Mouse (Mus musculus): Measurements from ENCODE around the gene Gm29797. TPM values are rescaled to one million over a fixed set of nuclear protein-coding genes. Genes with fewer than 3 reads are reported as not detected.

Gene Gm29797
- total RNA-seq, 2 experiments from 2014 or later = 1.1 to 1.6 TPM

DNA sequence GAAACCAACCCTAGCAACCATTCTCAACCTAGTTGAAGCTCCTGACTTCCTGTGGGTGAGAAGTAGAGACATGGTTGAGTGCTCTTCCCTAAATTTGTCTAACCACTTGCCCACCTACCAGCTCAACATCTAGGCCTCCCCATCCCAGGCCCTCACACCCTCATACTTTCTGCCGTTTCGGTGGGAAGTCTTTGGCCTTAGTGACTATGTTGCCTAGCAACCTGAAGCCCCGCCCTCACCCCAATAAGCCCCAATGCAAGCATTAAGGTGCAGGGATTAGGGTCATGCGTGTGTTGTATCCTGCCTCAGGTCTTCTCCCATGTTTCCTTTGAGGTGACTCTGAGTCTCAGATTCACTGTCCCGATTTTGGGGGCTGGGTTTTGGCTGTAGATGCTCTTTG is 41.4 kb downstream of the Gm29797 start, which contains the start of gene Lkaaear1:
Gene Lkaaear1, minus strand, starts transcription at position 202 of the 400 bp plus-strand sequence.
- DNase-seq = no peak

DNA sequence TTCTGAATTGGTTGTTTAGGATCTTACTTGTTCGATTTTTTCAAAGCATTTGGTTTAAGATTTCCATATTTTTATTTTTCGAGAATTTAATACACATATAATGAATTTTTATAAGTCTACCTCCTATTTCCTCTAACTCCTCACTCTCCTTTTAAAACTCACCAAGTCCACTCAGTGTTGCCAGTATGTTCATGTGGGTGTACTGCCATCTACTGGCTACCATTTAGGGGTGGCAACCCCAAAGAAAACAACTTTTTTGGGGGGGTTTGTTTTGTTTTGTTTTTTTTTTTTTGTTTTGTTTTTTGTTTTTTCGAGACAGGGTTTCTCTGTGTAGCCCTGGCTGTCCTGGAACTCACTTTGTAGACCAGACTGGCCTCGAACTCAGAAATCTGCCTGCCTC is 49.8 kb downstream of the Gm29797 start:
- DNase-seq = no peak

Other genes starting within 250 kb of the Gm29797 start
- gene Zbtb46, start 197.6 kb upstream of the Gm29797 start, total RNA-seq (2021) = 1 to 10 TPM; 5.8 to 6.2 TPM
- not detected for gene Abhd16b, start 163.8 kb upstream of the Gm29797 start, total RNA-seq (2021)
- 10 to 100 TPM; 77.7 to 87.1 TPM for gene Tpd52l2, start 159.9 kb upstream of the Gm29797 start, total RNA-seq (2021)
- gene Dnajc5, start 136.5 kb upstream of the Gm29797 start, total RNA-seq (2021) = 100 to 1,000 TPM; 252 to 275 TPM
- gene Uckl1, start 72.1 kb upstream of the Gm29797 start, total RNA-seq (2021) = 10 to 100 TPM; 59.6 to 60.7 TPM
- gene Prpf6, start 65.2 kb upstream of the Gm29797 start, total RNA-seq (2021) = 10 to 100 TPM; 55.7 to 58.1 TPM
- gene Zfp512b, start 64.2 kb upstream of the Gm29797 start, total RNA-seq (2021) = 100 to 1,000 TPM in 1 of 2 experiments, 10 to 100 TPM in 1; 96.3 to 101 TPM
- 10 to 100 TPM; 14.3 to 16.4 TPM for gene Samd10, start 57.8 kb upstream of the Gm29797 start, total RNA-seq (2021)
- 10 to 100 TPM in 1 of 2 experiments, 1 to 10 TPM in 1; 8.3 to 11.1 TPM for gene Sox18, start 14.6 kb downstream of the Gm29797 start, total RNA-seq (2021)
- 10 to 100 TPM; 60.6 to 62.0 TPM for gene Tcea2, start 23.3 kb downstream of the Gm29797 start, total RNA-seq (2021)
- gene Rgs19, start 36.9 kb downstream of the Gm29797 start, total RNA-seq (2021) = 10 to 100 TPM; 44.0 to 44.1 TPM
- not detected for gene Lkaaear1, start 41.4 kb downstream of the Gm29797 start, total RNA-seq (2021)
- gene Oprl1, start 58.0 kb downstream of the Gm29797 start, total RNA-seq (2021) = 10 to 100 TPM; 47.7 to 56.7 TPM
- 10 to 100 TPM; 26.3 to 27.8 TPM for gene Myt1, start 106.3 kb downstream of the Gm29797 start, total RNA-seq (2021)
- 10 to 100 TPM; 87.3 to 91.1 TPM for gene Pcmtd2, start 180.8 kb downstream of the Gm29797 start, total RNA-seq (2021)
- gene Polr3k, start 207.3 kb downstream of the Gm29797 start, total RNA-seq (2021) = 10 to 100 TPM; 29.5 to 36.2 TPM

Data from layer of hippocampus, postnatal 36 days (tissue).